Mouse (Mus musculus) E14TG2a.4 (cell line): ENCODE data around the gene Pde6b.

Experiments
- CTCF ChIP-seq: conservative IDR thresholded peaks from 2 replicates; pipeline ENCODE4 v1.5.1; 2014; ENCODE audit warnings: low read length
- POU5F1 ChIP-seq: IDR thresholded peaks from 2 replicates; pipeline ENCODE4 v1.6.1; 2014; ENCODE audit warnings: low read length, borderline replicate concordance

DNA sequence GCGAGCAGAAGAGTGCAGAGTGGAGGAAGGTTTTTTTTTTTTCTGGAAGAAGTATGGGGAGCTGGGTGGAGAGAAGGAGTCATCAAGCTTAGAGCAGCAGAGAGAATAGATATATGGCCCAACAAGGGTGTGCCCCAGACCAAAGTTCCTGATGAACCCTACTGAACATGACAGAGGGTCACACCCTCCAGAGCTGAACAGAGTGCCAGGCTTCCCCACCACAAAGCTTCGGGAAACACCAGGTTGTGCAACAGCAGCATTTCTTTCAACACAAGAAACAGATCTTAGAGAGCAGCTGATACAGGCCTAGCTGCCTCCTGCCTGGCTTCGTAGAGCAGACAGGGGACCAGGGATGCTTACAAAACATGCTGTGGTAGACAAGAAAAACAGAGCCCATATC is 58.8 kb downstream of the Pde6b start:
- TF ChIP-seq CTCF (no peak), POU5F1 (no peak)
